13 mouse cellular contexts compared by ENCODE assay signal in genomic region chr15:93529831-93530702, GRCm38 (mm10).
DNase-seq lines count a peak whose midpoint lies in the region; ATAC-seq lines count a peak whose summit lies in the region.
"Had no signal": no experiment of that assay in that cellular context is flagged by ENCODE, and none has a peak within 500 bp of the region (broad histone marks: within the 10 kb centered on the region; RNA-seq: fewer than 3 reads in every experiment).

No protein-coding gene starts in this region.

- peaks cover 74% of the 10 kb centered on the region for H3K4me1 ChIP-seq in heart, embryonic 12.5 days (replicated peaks)
- peaks cover 22% of the 10 kb centered on the region for H3K4me1 ChIP-seq in hindbrain, embryonic 12.5 days
- no peaks in the 10 kb centered on the region for H3K4me1 ChIP-seq in forebrain, embryonic 15.5 days

- H3K9ac ChIP-seq in heart, embryonic 12.5 days: no peak overlapping the region
- H3K9ac ChIP-seq in hindbrain, embryonic 12.5 days: no peak overlapping the region
- H3K9ac ChIP-seq in forebrain, embryonic 15.5 days (replicated peaks): no peak overlapping the region

- no peak for ATAC-seq in heart, embryonic 12.5 days (ENCODE audit: insufficient number of reproducible peaks, low FRiP score)
- no peak for ATAC-seq in hindbrain, embryonic 12.5 days (ENCODE audit: low FRiP score)
- ATAC-seq in forebrain, embryonic 15.5 days (replicated peaks): no peak

- peak overlapping the region; percentile 53 for H3K27ac ChIP-seq in heart, embryonic 12.5 days (ENCODE audit: poor library complexity, severe bottlenecking)
- H3K27ac ChIP-seq in hindbrain, embryonic 12.5 days: no peak overlapping the region
- no peak overlapping the region for H3K27ac ChIP-seq in forebrain, embryonic 15.5 days (replicated peaks)

- no peaks in the 10 kb centered on the region for H3K36me3 ChIP-seq in heart, embryonic 12.5 days
- no peaks in the 10 kb centered on the region for H3K36me3 ChIP-seq in hindbrain, embryonic 12.5 days
- no peaks in the 10 kb centered on the region for H3K36me3 ChIP-seq in forebrain, embryonic 15.5 days

- DNase-seq in embryo, embryonic 11 days: peak; percentile 49
- no peak for DNase-seq in embryo, embryonic 9.5 days (ENCODE audit: extremely low spot score)
- DNase-seq in layer of hippocampus, adult 9-11 months: peak; percentile 73
- DNase-seq in layer of hippocampus, adult 11-12 months (ENCODE audit: low spot score): no peak
- peak; percentile 35 to 51 for DNase-seq in lung, postnatal 4 days
- DNase-seq: adrenal gland, postnatal 14 days; cerebellum, adult 9-10 months; gastrocnemius, postnatal 10 days; midbrain, embryonic 14.5 days had no signal

- WGBS in heart, embryonic 12.5 days: 27% methylated on average over 12 of the region's 12 CpGs
- 45% methylated on average over 12 of the region's 12 CpGs for WGBS in hindbrain, embryonic 12.5 days
- WGBS in forebrain, embryonic 15.5 days: 63% methylated on average over 12 of the region's 12 CpGs

- no peaks in the 10 kb centered on the region for H3K27me3 ChIP-seq in heart, embryonic 12.5 days (replicated peaks)
- no peaks in the 10 kb centered on the region for H3K27me3 ChIP-seq in hindbrain, embryonic 12.5 days
- H3K27me3 ChIP-seq in forebrain, embryonic 15.5 days: no peaks in the 10 kb centered on the region

- no peak overlapping the region for H3K4me3 ChIP-seq in heart, embryonic 12.5 days
- H3K4me3 ChIP-seq in hindbrain, embryonic 12.5 days: no peak overlapping the region
- no peak overlapping the region for H3K4me3 ChIP-seq in forebrain, embryonic 15.5 days
- H3K4me3 ChIP-seq: erythroblast, embryonic 14.5 days had no signal

- H3K9me3 ChIP-seq in heart, embryonic 12.5 days (replicated peaks): no peaks in the 10 kb centered on the region
- H3K9me3 ChIP-seq in hindbrain, embryonic 12.5 days (replicated peaks): no peaks in the 10 kb centered on the region
- no peaks in the 10 kb centered on the region for H3K9me3 ChIP-seq in forebrain, embryonic 15.5 days

- no peak overlapping the region for H3K4me2 ChIP-seq in heart, embryonic 12.5 days
- no peak overlapping the region for H3K4me2 ChIP-seq in hindbrain, embryonic 12.5 days (replicated peaks)
- H3K4me2 ChIP-seq in forebrain, embryonic 15.5 days (replicated peaks): no peak overlapping the region

Comparison
In these comparisons a context has a peak if more than half of its experiments do, and no peak if none do; other contexts are left out.
1. DNase-seq: peak in embryo, embryonic 11 days (single experiment), layer of hippocampus, adult 9-11 months (single experiment) and lung, postnatal 4 days (2 of 2); none in embryo, embryonic 9.5 days (single experiment) and layer of hippocampus, adult 11-12 months (single experiment).